Mouse (Mus musculus) midbrain, postnatal 0 days (tissue): ENCODE measurements around the gene Stxbp4. TPM values are rescaled to one million over a fixed set of nuclear protein-coding genes. Genes with fewer than 3 reads are reported as not detected.
A peak's percentile ranks its signal among the peaks of the same experiment; 100 is the strongest.

Source experiments
- ATAC-seq: fragments of 200-750 bp; cut with Nextera tagmentation; 2 replicates; pipeline ENCODE4 v1.8.0; 2017; ENCODE audit warnings: moderate number of reproducible peaks, mild to moderate bottlenecking, moderate TSS enrichment, moderate library complexity; ENCODE audit not compliant: low FRiP score
- DNase-seq: peaks from one replicate; pipeline ENCODE4 v3.0.0-alpha.2; 2015; ENCODE audit warnings: low spot score
- H3K27ac ChIP-seq: fragments of 300-500 bp; sonication (generic); 2 replicates; pipeline ENCODE4 v1.5.1; 2014; ENCODE audit warnings: low read depth, mild to moderate bottlenecking, low read length, mixed read lengths
- H3K27me3 ChIP-seq: fragments of 300-500 bp; sonication (generic); 2 replicates; pipeline ENCODE4 v1.6.1; 2014; ENCODE audit warnings: low read length, control low read depth, mixed read lengths; ENCODE audit not compliant: insufficient read depth
- H3K36me3 ChIP-seq: fragments of 300-500 bp; sonication (generic); 2 replicates; pipeline ENCODE4 v1.6.1; 2014; ENCODE audit warnings: low read length, control low read depth, mixed read lengths; ENCODE audit not compliant: insufficient read depth
- H3K4me1 ChIP-seq: fragments of 300-500 bp; sonication (generic); 2 replicates; pipeline ENCODE4 v1.6.1; 2014; ENCODE audit warnings: mild to moderate bottlenecking, control low read depth, antibody characterized with exemption, low read length, mixed read lengths; ENCODE audit not compliant: insufficient read depth
- H3K4me2 ChIP-seq: fragments of 300-500 bp; sonication (generic); 2 replicates; pipeline ENCODE4 v1.6.1; 2014; ENCODE audit warnings: low read depth, mild to moderate bottlenecking, low read length, mixed read lengths; ENCODE audit not compliant: poor library complexity, severe bottlenecking
- H3K4me3 ChIP-seq: fragments of 300-500 bp; sonication (generic); 2 replicates; pipeline ENCODE4 v1.5.1; 2014; ENCODE audit warnings: low read depth, mild to moderate bottlenecking, low read length, moderate library complexity
- H3K9ac ChIP-seq: fragments of 300-500 bp; sonication (generic); replicated peaks from 2 replicates; pipeline ENCODE4 v1.6.1; 2014; ENCODE audit warnings: mild to moderate bottlenecking, low read length, moderate library complexity, mixed read lengths; ENCODE audit not compliant: poor library complexity, severe bottlenecking
- H3K9me3 ChIP-seq: fragments of 300-500 bp; sonication (generic); 2 replicates; pipeline ENCODE4 v1.6.1; 2016; ENCODE audit warnings: low read length, control low read depth
- CTCF ChIP-seq: IDR thresholded peaks from 2 replicates; pipeline ENCODE4 v1.5.1; 2016; ENCODE audit warnings: antibody characterized with exemption, mild to moderate bottlenecking
- WGBS: fragments of 180-500 bp; shearing (Covaris S2); extraction: QIAGEN DNeasy Blood & Tissue Kit; methylation state at CpG from one replicate; pipeline ENCODE4 v1.1.7; 2014; 5-methylcytosine and 5-hydroxymethylcytosine counted together
- polyA plus RNA-seq: library from polyadenylated mRNA; unstranded; fragments of >200 nt; fragmentation: Nextera tagmentation; extraction: Ambion mirVana; gene quantifications from 2 replicates; pipeline ENCODE4 v1.2.1, GENCODE M21; 2015
- total RNA-seq: library from RNA; depleted of rRNA; stranded (reverse); fragments of >200 nt; gene quantifications from 2 replicates; pipeline ENCODE4 v1.2.3, GENCODE M21; 2014

Gene Stxbp4
- total and polyA plus RNA-seq, 2 experiments from 2014 or later, result 9.2 to 11.2 TPM

GRCm38 (mm10) chr11:90484750-90485637 is 152.9 kb downstream of the Stxbp4 start:
- TF ChIP-seq CTCF, result no peak
- peak overlapping the region; percentile 47 for H3K27ac ChIP-seq
- no peak overlapping the region for H3K9ac ChIP-seq
- no peak overlapping the region for H3K4me3 ChIP-seq
- WGBS, result 19% methylated on average over 14 of the region's 14 CpGs
- H3K36me3 ChIP-seq, result no peaks in the 10 kb centered on the region
- peaks cover 8% of the 10 kb centered on the region for H3K4me1 ChIP-seq
- no peak overlapping the region for H3K4me2 ChIP-seq
- peak; percentile 60; the same call in 1 of the 2 replicates for ATAC-seq
- peak; percentile 21 for DNase-seq
- H3K9me3 ChIP-seq, result no peaks in the 10 kb centered on the region
- no peaks in the 10 kb centered on the region for H3K27me3 ChIP-seq

GRCm38 (mm10) chr11:90483766-90484165 is 154.1 kb downstream of the Stxbp4 start:
- Histone ChIP-seq H3K27me3 (no peaks in the 10 kb centered on the region), H3K4me1 (peaks cover 8% of the 10 kb centered on the region), H3K36me3 (peaks cover 8% of the 10 kb centered on the region; the same call in 1 of the 2 replicates), H3K27ac (no peak overlapping the region), H3K4me3 (no peak overlapping the region), H3K9me3 (no peaks in the 10 kb centered on the region), H3K4me2 (no peak overlapping the region), H3K9ac (no peak overlapping the region)
- 88% methylated on average over 3 of the region's 3 CpGs for whole genome bisulfite sequencing
- TF ChIP-seq CTCF, result no peak
- DNase-seq (no peak), ATAC-seq (no peak)

- Histone ChIP-seq H3K27ac (no peak overlapping the region), H3K4me1 (peaks cover 8% of the 10 kb centered on the region), H3K9me3 (no peaks in the 10 kb centered on the region), H3K9ac (no peak overlapping the region), H3K4me3 (no peak overlapping the region), H3K36me3 (peaks cover 9% of the 10 kb centered on the region; the same call in 1 of the 2 replicates), H3K27me3 (no peaks in the 10 kb centered on the region), H3K4me2 (no peak overlapping the region)
- no peak for TF ChIP-seq CTCF
- 50% methylated on average over 1 of the region's 1 CpGs for WGBS
- DNase-seq, result peak; percentile 50
- ATAC-seq, result no peak
These were observed 156.1 kb downstream of the Stxbp4 start for GRCm38 (mm10) chr11:90481828-90482227.

- no peak overlapping the region for H3K27ac ChIP-seq
These were observed 167.6 kb downstream of the Stxbp4 start for GRCm38 (mm10) chr11:90470271-90470670.

GRCm38 (mm10) chr11:90464046-90464595 is 173.8 kb downstream of the Stxbp4 start:
- WGBS, result 53% methylated on average over 10 of the region's 10 CpGs
- no peak for TF ChIP-seq CTCF
- no peak for DNase-seq
- no peaks in the 10 kb centered on the region; the same call in 1 of the 2 replicates for H3K4me1 ChIP-seq
- no peaks in the 10 kb centered on the region for H3K9me3 ChIP-seq
- no peak overlapping the region for H3K4me3 ChIP-seq
- H3K36me3 ChIP-seq, result no peaks in the 10 kb centered on the region
- H3K27ac ChIP-seq, result no peak overlapping the region
- H3K4me2 ChIP-seq, result no peak overlapping the region
- no peak overlapping the region for H3K9ac ChIP-seq
- no peak for ATAC-seq
- no peaks in the 10 kb centered on the region for H3K27me3 ChIP-seq

More at GRCm38 (mm10) chr11:90470271-90470670, 167.6 kb downstream of the Stxbp4 start:
- DNase-seq (no peak), ATAC-seq (no peak)
- H3K36me3 ChIP-seq, result no peaks in the 10 kb centered on the region
- no peak overlapping the region for H3K4me3 ChIP-seq
- 89% methylated on average over 4 of the region's 4 CpGs for WGBS
- no peak overlapping the region for H3K4me2 ChIP-seq
- no peak overlapping the region for H3K9ac ChIP-seq
- no peaks in the 10 kb centered on the region for H3K9me3 ChIP-seq
- H3K27me3 ChIP-seq, result no peaks in the 10 kb centered on the region
- no peaks in the 10 kb centered on the region for H3K4me1 ChIP-seq
- TF ChIP-seq CTCF, result no peak

GRCm38 (mm10) chr11:90460458-90460857 is 177.4 kb downstream of the Stxbp4 start:
- DNase-seq, result no peak

More at GRCm38 (mm10) chr11:90460458-90460857, 177.4 kb downstream of the Stxbp4 start:
- WGBS, result 91% methylated on average over 3 of the region's 3 CpGs
- no peaks in the 10 kb centered on the region for H3K36me3 ChIP-seq
- H3K4me1 ChIP-seq, result no peaks in the 10 kb centered on the region; the same call in 1 of the 2 replicates
- no peak for TF ChIP-seq CTCF
- H3K27me3 ChIP-seq, result no peaks in the 10 kb centered on the region
- ATAC-seq, result no peak
- no peak overlapping the region for H3K9ac ChIP-seq
- H3K4me3 ChIP-seq, result no peak overlapping the region
- no peaks in the 10 kb centered on the region for H3K9me3 ChIP-seq
- H3K4me2 ChIP-seq, result no peak overlapping the region
- H3K27ac ChIP-seq, result no peak overlapping the region
